Mouse (Mus musculus) natural killer cell, adult 2 months (primary cell): ENCODE results near the gene Mgat4a.

Experiments used
- DNase-seq, 2 experiments: peaks; one replicate each; pipeline ENCODE4 v3.0.0; 2022; ENCODE audit warnings: low spot score in 2 of 2

Gene Mgat4a

GRCm38 (mm10) chr1:37399734-37400133 lies 141.1 kb downstream of the Mgat4a start:
- DNase-seq, result no peak

GRCm38 (mm10) chr1:37398961-37399360 lies 141.9 kb downstream of the Mgat4a start:
- no peak for DNase-seq

GRCm38 (mm10) chr1:37396481-37396880 lies 144.3 kb downstream of the Mgat4a start:
- no peak for DNase-seq

GRCm38 (mm10) chr1:37393174-37393573 lies 147.6 kb downstream of the Mgat4a start:
- no peak for DNase-seq
